Mouse (Mus musculus) left cerebral cortex, adult 2 months (tissue): Measurements from ENCODE around the gene Glod4. TPM values are rescaled to one million over a fixed set of nuclear protein-coding genes. Genes with fewer than 3 reads are reported as not detected.

Experiments used
- DNase-seq, 2 experiments: peaks; one replicate each; pipeline ENCODE4 v3.0.0; 2021 to 2022; ENCODE audit warnings: low spot score in 2 of 2, mixed read lengths in 1 of 2; ENCODE audit errors: extremely low spot score in 1 of 2
- H3K27ac ChIP-seq: fragments of 200-600 bp; 2 replicates; pipeline ENCODE4 v1.8.1; 2022
- H3K4me3 ChIP-seq: fragments of 200-600 bp; 2 replicates; pipeline ENCODE4 v1.8.1; 2022
- CTCF ChIP-seq: fragments of 200-600 bp; IDR thresholded peaks from 2 replicates; pipeline ENCODE4 v1.8.1; 2022; ENCODE audit warnings: antibody characterized with exemption, mild to moderate bottlenecking, moderate library complexity
- intact Hi-C: fragments of 180-260 bp; cut with DNase I; formaldehyde crosslinking; loops from one replicate; pipeline ENCODE4 v1.15.1; 2025
- long read RNA-seq, 2 experiments: library from polyadenylated mRNA; stranded (forward); transcript quantifications; one replicate each; pipeline ENCODE4 v2.0.0; 2021; ENCODE audit warnings: borderline mapping rate in 2 of 2
- total RNA-seq, 2 experiments: library from RNA; stranded (reverse); gene quantifications; 2 replicates each; pipeline ENCODE4 v1.2.3; 2021

Gene Glod4
- total RNA-seq: 10 to 100 TPM; 48.1 to 58.1 TPM
- long read RNA-seq, experiment 1, transcript Glod4-209 (9 exons, 1,445 nt): minor isoform, 28 of 103 reads
- long read RNA-seq, experiment 1, transcript Glod4-201 (9 exons, 1,434 nt): major isoform, 66 of 103 reads
- long read RNA-seq, experiment 1, partial matches to known transcripts: 0 of 103 reads
- long read RNA-seq, experiment 1, other reads (novel, unspliced or antisense): 9 of 103 reads
- long read RNA-seq, experiment 2, transcript Glod4-209 (9 exons, 1,445 nt): minor isoform, 10 of 71 reads
- long read RNA-seq, experiment 2, transcript Glod4-201 (9 exons, 1,434 nt): major isoform, 52 of 71 reads
- long read RNA-seq, experiment 2, partial matches to known transcripts: 3 of 71 reads
- long read RNA-seq, experiment 2, other reads (novel, unspliced or antisense): 6 of 71 reads

GRCm38 (mm10) chr11:76242901-76243810, at the start of gene Glod4, which contains the start of gene Mrm3:
Gene Glod4, minus strand, starts transcription at chr11:76243725.
Gene Mrm3, plus strand, starts transcription at chr11:76243715.
- Histone ChIP-seq H3K27ac (peak within 1 kb of the TSS; percentile 86), H3K4me3 (peak within 1 kb of the TSS; percentile 91)
- no peak for TF ChIP-seq CTCF
- peak; percentile 91 to 95 for DNase-seq
- intact Hi-C loops: no loop called here

GRCm38 (mm10) chr11:76292831-76293230, 49.3 kb upstream of the Glod4 start:
- intact Hi-C loops: no loop called here
- Histone ChIP-seq H3K4me3 (no peak overlapping the region), H3K27ac (no peak overlapping the region)
- no peak for DNase-seq
- TF ChIP-seq CTCF: no peak

GRCm38 (mm10) chr11:76292398-76292797, 48.9 kb upstream of the Glod4 start:
- TF ChIP-seq CTCF: no peak
- intact Hi-C loops: no loop called here
- DNase-seq: no peak
- Histone ChIP-seq H3K27ac (no peak overlapping the region), H3K4me3 (no peak overlapping the region)

GRCm38 (mm10) chr11:76291960-76292359, 48.4 kb upstream of the Glod4 start:
- DNase-seq: no peak
- intact Hi-C loops: no loop called here
- Histone ChIP-seq H3K4me3 (no peak overlapping the region), H3K27ac (no peak overlapping the region)
- TF ChIP-seq CTCF: no peak

GRCm38 (mm10) chr11:76290367-76290766, 46.8 kb upstream of the Glod4 start:
- H3K4me3 ChIP-seq: no peak overlapping the region
- DNase-seq: peak in 1 of 2 experiments; percentile 22
- intact Hi-C loops: no loop called here
- H3K27ac ChIP-seq: no peak overlapping the region
- no peak for TF ChIP-seq CTCF

- no peak overlapping the region for H3K27ac ChIP-seq
- no peak for TF ChIP-seq CTCF
- no peak overlapping the region for H3K4me3 ChIP-seq
- DNase-seq: peak; percentile 21 to 23
- intact Hi-C loops: no loop called here
Measured at GRCm38 (mm10) chr11:76288645-76289044, 45.1 kb upstream of the Glod4 start.

- no peak for DNase-seq
- no peak overlapping the region for H3K27ac ChIP-seq
- no peak for TF ChIP-seq CTCF
- no peak overlapping the region for H3K4me3 ChIP-seq
- intact Hi-C loops: no loop called here
Measured at GRCm38 (mm10) chr11:76287301-76287700, 43.8 kb upstream of the Glod4 start.

GRCm38 (mm10) chr11:76286534-76287126, 43.1 kb upstream of the Glod4 start:
- Histone ChIP-seq H3K4me3 (no peak overlapping the region), H3K27ac (no peak overlapping the region)
- no peak for TF ChIP-seq CTCF
- intact Hi-C loops: no loop called here
- DNase-seq: no peak

- peak in 1 of 2 experiments; percentile 23 for DNase-seq
- Histone ChIP-seq H3K4me3 (no peak overlapping the region), H3K27ac (no peak overlapping the region)
- intact Hi-C loops: no loop called here
- no peak for TF ChIP-seq CTCF
Measured at GRCm38 (mm10) chr11:76285431-76286075, 42.0 kb upstream of the Glod4 start.

GRCm38 (mm10) chr11:76283841-76284240, 40.3 kb upstream of the Glod4 start:
- no peak for DNase-seq
- H3K4me3 ChIP-seq: no peak overlapping the region
- no peak overlapping the region for H3K27ac ChIP-seq
- TF ChIP-seq CTCF: no peak
- intact Hi-C loops: no loop called here

- TF ChIP-seq CTCF: no peak
- H3K27ac ChIP-seq: no peak overlapping the region
- no peak for DNase-seq
- intact Hi-C loops: no loop called here
- no peak overlapping the region for H3K4me3 ChIP-seq
Measured at GRCm38 (mm10) chr11:76279971-76280370, 36.4 kb upstream of the Glod4 start.
